Mouse (Mus musculus) cortical plate, adult 2 months (tissue): ENCODE results near the gene Fgfr2.

Source experiments
- CTCF ChIP-seq: fragments of 200-500 bp; IDR thresholded peaks from 2 replicates; pipeline ENCODE4 v1.5.1; 2011; ENCODE audit warnings: mild to moderate bottlenecking, control low read depth, low read length; ENCODE audit not compliant: insufficient read depth; ENCODE audit errors: extremely low read depth
- POLR2A ChIP-seq: fragments of 200-500 bp; IDR thresholded peaks from 2 replicates; pipeline ENCODE4 v1.6.1; 2011; ENCODE audit warnings: mild to moderate bottlenecking, low read length, control low read depth; ENCODE audit not compliant: insufficient read depth; ENCODE audit errors: extremely low read depth

- TF ChIP-seq CTCF, result no peak
- no peak for TF ChIP-seq POLR2A
Observed at GRCm38 (mm10) chr7:130985193-130985592, 2138.0 kb downstream of the Fgfr2 start.
